Mouse (Mus musculus): ENCODE results near the gene Samd8. TPM values are rescaled to one million over a fixed set of nuclear protein-coding genes. Genes with fewer than 3 reads are reported as not detected.

The Samd8 gene
- total and polyA plus RNA-seq, 2 experiments: 12.7 to 27.1 TPM

GRCm38 (mm10) chr14:21825786-21826491 lies 75.6 kb downstream of the Samd8 start:
- H3K9ac ChIP-seq (ENCODE audit: low read depth, low read length): no peak overlapping the region
- peaks cover 6% of the 10 kb centered on the region; the same call in 1 of the 2 replicates for H3K4me1 ChIP-seq (ENCODE audit: control insufficient read depth, insufficient read depth, low read length)
- H3K79me2 ChIP-seq (ENCODE audit: control insufficient read depth, insufficient read depth, low read length): no peaks in the 10 kb centered on the region
- H3K4me3 ChIP-seq (ENCODE audit: insufficient read depth, low read depth, low read length): no peak overlapping the region
- H3K36me3 ChIP-seq (ENCODE audit: control insufficient read depth, insufficient read depth, low read length): no peaks in the 10 kb centered on the region
- H3K27ac ChIP-seq (replicated peaks; ENCODE audit: insufficient read depth, low read depth, low read length): no peak overlapping the region
- 60% methylated on average over 9 of the region's 9 CpGs for WGBS
- H3K27me3 ChIP-seq (ENCODE audit: control insufficient read depth, insufficient read depth, low read length): no peaks in the 10 kb centered on the region
- TF ChIP-seq POLR2A (IDR thresholded peaks at IDR 0.05; ENCODE audit: extremely low read depth, insufficient read depth, low read length): no peak
- TF ChIP-seq CTCF (IDR thresholded peaks at IDR 0.05; ENCODE audit: low read depth, low read length): no peak
- no peak for DNase-seq (ENCODE audit: extremely low read depth, low read depth, low spot score)

GRCm38 (mm10) chr14:21830876-21831767 lies 80.8 kb downstream of the Samd8 start:
- H3K27ac ChIP-seq (replicated peaks; ENCODE audit: insufficient read depth, low read depth, low read length): peak overlapping the region; percentile 93
- TF ChIP-seq POLR2A (IDR thresholded peaks at IDR 0.05; ENCODE audit: extremely low read depth, insufficient read depth, low read length) (peak; percentile 85), CTCF (IDR thresholded peaks at IDR 0.05; ENCODE audit: low read depth, low read length) (no peak)
- peak overlapping the region; percentile 94 for H3K4me3 ChIP-seq (ENCODE audit: insufficient read depth, low read depth, low read length)
- H3K27me3 ChIP-seq (ENCODE audit: control insufficient read depth, insufficient read depth, low read length): no peaks in the 10 kb centered on the region
- peaks cover 12% of the 10 kb centered on the region; the same call in 1 of the 2 replicates for H3K79me2 ChIP-seq (ENCODE audit: control insufficient read depth, insufficient read depth, low read length)
- peaks cover 9% of the 10 kb centered on the region for H3K36me3 ChIP-seq (ENCODE audit: control insufficient read depth, insufficient read depth, low read length)
- H3K9ac ChIP-seq (ENCODE audit: low read depth, low read length): peak overlapping the region; percentile 94
- WGBS: under 1% methylated on average over 69 of the region's 73 CpGs
- DNase-seq (ENCODE audit: extremely low read depth, low read depth, low spot score): peak; percentile 79
- peaks cover 14% of the 10 kb centered on the region for H3K4me1 ChIP-seq (ENCODE audit: control insufficient read depth, insufficient read depth, low read length)

GRCm38 (mm10) chr14:21831830-21832403 lies 81.6 kb downstream of the Samd8 start:
- H3K4me1 ChIP-seq (ENCODE audit: control insufficient read depth, insufficient read depth, low read length): peaks cover 10% of the 10 kb centered on the region
- peak overlapping the region; percentile 94 for H3K4me3 ChIP-seq (ENCODE audit: insufficient read depth, low read depth, low read length)
- TF ChIP-seq POLR2A (IDR thresholded peaks at IDR 0.05; ENCODE audit: extremely low read depth, insufficient read depth, low read length): no peak
- TF ChIP-seq CTCF (IDR thresholded peaks at IDR 0.05; ENCODE audit: low read depth, low read length): no peak
- H3K79me2 ChIP-seq (ENCODE audit: control insufficient read depth, insufficient read depth, low read length): peaks cover 12% of the 10 kb centered on the region; the same call in 1 of the 2 replicates
- H3K27ac ChIP-seq (replicated peaks; ENCODE audit: insufficient read depth, low read depth, low read length): peak overlapping the region; percentile 93
- under 1% methylated on average over 28 of the region's 28 CpGs for WGBS
- peaks cover 13% of the 10 kb centered on the region for H3K36me3 ChIP-seq (ENCODE audit: control insufficient read depth, insufficient read depth, low read length)
- peak overlapping the region; percentile 94 for H3K9ac ChIP-seq (ENCODE audit: low read depth, low read length)
- DNase-seq (ENCODE audit: extremely low read depth, low read depth, low spot score): peak; percentile 53
- H3K27me3 ChIP-seq (ENCODE audit: control insufficient read depth, insufficient read depth, low read length): no peaks in the 10 kb centered on the region

DNA sequence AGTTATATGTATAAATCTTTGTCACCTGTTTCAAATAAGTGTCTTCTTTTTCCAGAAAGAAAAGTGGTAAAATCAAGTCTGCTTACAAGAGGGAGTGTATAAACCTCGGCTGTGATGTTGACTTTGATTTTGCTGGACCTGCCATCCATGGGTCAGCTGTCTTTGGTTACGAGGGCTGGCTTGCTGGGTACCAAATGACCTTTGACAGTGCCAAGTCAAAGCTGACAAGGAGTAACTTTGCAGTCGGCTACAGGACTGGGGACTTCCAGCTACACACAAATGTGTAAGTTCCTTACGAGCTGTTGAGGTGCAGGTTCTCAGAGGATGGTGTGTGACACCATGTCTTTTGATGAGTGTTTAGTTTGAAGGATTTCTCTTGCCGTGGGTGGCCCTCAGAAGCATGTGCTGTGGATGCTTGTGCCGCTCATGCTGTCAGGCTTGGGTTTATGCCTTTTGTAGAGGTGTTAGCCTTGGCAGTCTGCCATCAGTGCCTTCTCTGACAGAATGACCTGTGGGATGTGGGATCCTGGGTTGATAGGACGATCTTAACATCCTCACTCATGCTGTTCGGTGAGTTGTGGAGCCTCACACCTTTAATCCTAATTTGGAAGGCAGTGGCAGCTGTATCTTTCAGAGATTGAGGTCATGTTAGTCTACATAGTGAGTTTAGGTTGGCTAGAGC lies 88.1 kb downstream of the Samd8 start:
- DNase-seq (ENCODE audit: extremely low read depth, low read depth, low spot score): no peak
- H3K9ac ChIP-seq (ENCODE audit: low read depth, low read length): no peak overlapping the region
- H3K79me2 ChIP-seq (ENCODE audit: control insufficient read depth, insufficient read depth, low read length): peaks cover under 1% of the 10 kb centered on the region; the same call in 1 of the 2 replicates
- H3K4me3 ChIP-seq (ENCODE audit: insufficient read depth, low read depth, low read length): no peak overlapping the region
- H3K27ac ChIP-seq (replicated peaks; ENCODE audit: insufficient read depth, low read depth, low read length): no peak overlapping the region
- H3K27me3 ChIP-seq (ENCODE audit: control insufficient read depth, insufficient read depth, low read length): no peaks in the 10 kb centered on the region
- 45% methylated on average over 8 of the region's 8 CpGs for WGBS
- H3K4me1 ChIP-seq (ENCODE audit: control insufficient read depth, insufficient read depth, low read length): peaks cover under 1% of the 10 kb centered on the region
- TF ChIP-seq CTCF (IDR thresholded peaks at IDR 0.05; ENCODE audit: low read depth, low read length) (no peak), POLR2A (IDR thresholded peaks at IDR 0.05; ENCODE audit: extremely low read depth, insufficient read depth, low read length) (no peak)
- peaks cover 58% of the 10 kb centered on the region for H3K36me3 ChIP-seq (ENCODE audit: control insufficient read depth, insufficient read depth, low read length)

DNA sequence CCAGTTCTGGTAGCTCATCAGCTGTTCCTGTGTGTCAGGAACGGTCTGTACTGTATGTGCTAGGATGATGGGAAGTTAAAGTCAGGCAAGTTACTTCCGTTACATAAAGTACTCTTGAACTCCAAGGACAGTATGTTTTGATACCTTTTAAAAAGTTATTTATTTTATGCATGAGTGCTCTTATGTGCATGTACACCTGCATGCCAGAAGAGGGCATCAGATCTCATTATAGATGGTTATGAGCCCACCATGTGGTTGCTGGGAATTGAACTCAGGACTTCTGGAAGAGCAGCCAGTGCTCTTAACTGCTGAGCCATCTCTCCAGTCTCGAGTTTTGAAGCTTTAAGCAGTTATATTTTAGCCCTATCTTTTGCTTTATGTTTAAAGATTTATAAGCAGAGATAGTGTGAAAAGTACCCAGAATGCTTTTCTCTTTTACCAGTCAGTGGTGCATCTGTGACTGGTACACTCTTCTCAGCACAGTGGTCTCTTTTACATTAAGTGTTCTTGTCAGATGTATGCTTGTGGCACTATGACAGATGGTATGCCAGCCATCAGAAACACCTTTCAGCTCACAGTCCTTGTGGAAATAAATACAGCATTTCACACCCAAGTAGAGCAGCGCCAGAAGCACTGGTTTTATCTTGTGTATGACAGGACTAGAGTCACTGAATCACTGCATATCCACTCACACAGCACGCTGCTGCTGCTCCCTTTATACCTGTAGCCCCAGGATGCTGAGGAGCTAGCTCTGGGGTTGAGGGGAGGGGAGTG lies 91.7 kb downstream of the Samd8 start:
- Histone ChIP-seq H3K36me3 (ENCODE audit: control insufficient read depth, insufficient read depth, low read length) (peaks cover 54% of the 10 kb centered on the region), H3K4me1 (ENCODE audit: control insufficient read depth, insufficient read depth, low read length) (0 out of 2 replicates have a peak, but pooled peaks cover 1% of the 10 kb centered on the region), H3K9ac (ENCODE audit: low read depth, low read length) (no peak overlapping the region), H3K79me2 (ENCODE audit: control insufficient read depth, insufficient read depth, low read length) (no peaks in the 10 kb centered on the region), H3K27me3 (ENCODE audit: control insufficient read depth, insufficient read depth, low read length) (no peaks in the 10 kb centered on the region), H3K27ac (replicated peaks; ENCODE audit: insufficient read depth, low read depth, low read length) (no peak overlapping the region), H3K4me3 (ENCODE audit: insufficient read depth, low read depth, low read length) (no peak overlapping the region)
- no peak for DNase-seq (ENCODE audit: extremely low read depth, low read depth, low spot score)
- 91% methylated on average over 5 of the region's 5 CpGs for WGBS
- no peak for TF ChIP-seq POLR2A (IDR thresholded peaks at IDR 0.05; ENCODE audit: extremely low read depth, insufficient read depth, low read length)
- no peak for TF ChIP-seq CTCF (IDR thresholded peaks at IDR 0.05; ENCODE audit: low read depth, low read length)
